Mouse (Mus musculus): ENCODE measurements at regions not wholly inside any gene's neighbourhood (a gene's known extent, or its start where the extent isn't known, plus 50 kb on each side); places are given as distances from the start of the nearest gene placed in this dataset.
"Not testable (repeated sequence)": the region's sequence is repeated elsewhere in the genome, so short reads cannot be mapped to it uniquely, and the experiment has no call there.

GRCm38 (mm10) chr2:171587635-171588034, 455.6 kb downstream of the Cbln4 start:
- Histone ChIP-seq H3K9me3 (replicated peaks; ENCODE audit: control insufficient read depth, insufficient read depth, low read length, poor library complexity, severe bottlenecking) (no peaks in the 10 kb centered on the region), H3K27me3 (ENCODE audit: control insufficient read depth, insufficient read depth, low read length, poor library complexity, severe bottlenecking) (no peaks in the 10 kb centered on the region), H3K9ac (ENCODE audit: low read depth, poor library complexity, severe bottlenecking) (no peak overlapping the region), H3K4me3 (ENCODE audit: low read depth, low read length) (no peak overlapping the region), H3K4me1 (ENCODE audit: control insufficient read depth, insufficient read depth, low read length) (no peaks in the 10 kb centered on the region), H3K27ac (ENCODE audit: insufficient read depth, low read length) (no peak overlapping the region), H3K36me3 (ENCODE audit: control insufficient read depth, insufficient read depth, low read length, poor library complexity, severe bottlenecking) (no peaks in the 10 kb centered on the region)
- TF ChIP-seq CTCF (IDR thresholded peaks at IDR 0.05; ENCODE audit: low read depth, low read length): no peak
- no peak for TF ChIP-seq POLR2A (IDR thresholded peaks at IDR 0.05; ENCODE audit: insufficient read depth, low read length)
- TF ChIP-seq EP300 (IDR thresholded peaks at IDR 0.05; ENCODE audit: insufficient read depth, low read depth, low read length): no peak

GRCm38 (mm10) chr2:171586853-171587220, 456.4 kb downstream of the Cbln4 start:
- Histone ChIP-seq H3K9ac (ENCODE audit: low read depth, poor library complexity, severe bottlenecking) (no peak overlapping the region), H3K27me3 (ENCODE audit: control insufficient read depth, insufficient read depth, low read length, poor library complexity, severe bottlenecking) (no peaks in the 10 kb centered on the region), H3K36me3 (ENCODE audit: control insufficient read depth, insufficient read depth, low read length, poor library complexity, severe bottlenecking) (no peaks in the 10 kb centered on the region), H3K4me1 (ENCODE audit: control insufficient read depth, insufficient read depth, low read length) (no peaks in the 10 kb centered on the region), H3K27ac (ENCODE audit: insufficient read depth, low read length) (no peak overlapping the region), H3K4me3 (ENCODE audit: low read depth, low read length) (no peak overlapping the region), H3K9me3 (replicated peaks; ENCODE audit: control insufficient read depth, insufficient read depth, low read length, poor library complexity, severe bottlenecking) (no peaks in the 10 kb centered on the region)
- no peak for TF ChIP-seq POLR2A (IDR thresholded peaks at IDR 0.05; ENCODE audit: insufficient read depth, low read length)
- no peak for TF ChIP-seq EP300 (IDR thresholded peaks at IDR 0.05; ENCODE audit: insufficient read depth, low read depth, low read length)
- no peak for TF ChIP-seq CTCF (IDR thresholded peaks at IDR 0.05; ENCODE audit: low read depth, low read length)

- Histone ChIP-seq H3K4me1 (ENCODE audit: control insufficient read depth, insufficient read depth, low read length) (no peaks in the 10 kb centered on the region), H3K9ac (ENCODE audit: low read depth, poor library complexity, severe bottlenecking) (no peak overlapping the region), H3K9me3 (replicated peaks; ENCODE audit: control insufficient read depth, insufficient read depth, low read length, poor library complexity, severe bottlenecking) (no peaks in the 10 kb centered on the region), H3K27ac (ENCODE audit: insufficient read depth, low read length) (no peak overlapping the region), H3K4me3 (ENCODE audit: low read depth, low read length) (no peak overlapping the region), H3K36me3 (ENCODE audit: control insufficient read depth, insufficient read depth, low read length, poor library complexity, severe bottlenecking) (no peaks in the 10 kb centered on the region), H3K27me3 (ENCODE audit: control insufficient read depth, insufficient read depth, low read length, poor library complexity, severe bottlenecking) (no peaks in the 10 kb centered on the region)
- TF ChIP-seq POLR2A (IDR thresholded peaks at IDR 0.05; ENCODE audit: insufficient read depth, low read length) (no peak), CTCF (IDR thresholded peaks at IDR 0.05; ENCODE audit: low read depth, low read length) (no peak), EP300 (IDR thresholded peaks at IDR 0.05; ENCODE audit: insufficient read depth, low read depth, low read length) (no peak)
Measured at GRCm38 (mm10) chr2:171586217-171586852, 456.9 kb downstream of the Cbln4 start.

GRCm38 (mm10) chr2:171574360-171574759, 468.9 kb downstream of the Cbln4 start:
- Histone ChIP-seq H3K9me3 (replicated peaks; ENCODE audit: control insufficient read depth, insufficient read depth, low read length, poor library complexity, severe bottlenecking) (peaks cover 11% of the 10 kb centered on the region), H3K27ac (ENCODE audit: insufficient read depth, low read length) (no peak overlapping the region), H3K36me3 (ENCODE audit: control insufficient read depth, insufficient read depth, low read length, poor library complexity, severe bottlenecking) (no peaks in the 10 kb centered on the region), H3K4me3 (ENCODE audit: low read depth, low read length) (no peak overlapping the region), H3K4me1 (ENCODE audit: control insufficient read depth, insufficient read depth, low read length) (no peaks in the 10 kb centered on the region), H3K27me3 (ENCODE audit: control insufficient read depth, insufficient read depth, low read length, poor library complexity, severe bottlenecking) (no peaks in the 10 kb centered on the region), H3K9ac (ENCODE audit: low read depth, poor library complexity, severe bottlenecking) (no peak overlapping the region)
- TF ChIP-seq CTCF (IDR thresholded peaks at IDR 0.05; ENCODE audit: low read depth, low read length) (no peak), EP300 (IDR thresholded peaks at IDR 0.05; ENCODE audit: insufficient read depth, low read depth, low read length) (no peak), POLR2A (IDR thresholded peaks at IDR 0.05; ENCODE audit: insufficient read depth, low read length) (no peak)

GRCm38 (mm10) chr2:171562656-171563055, 480.6 kb downstream of the Cbln4 start:
- H3K36me3 ChIP-seq (ENCODE audit: control insufficient read depth, insufficient read depth, low read length, poor library complexity, severe bottlenecking): no peaks in the 10 kb centered on the region
- H3K9ac ChIP-seq (ENCODE audit: low read depth, poor library complexity, severe bottlenecking): no peak overlapping the region
- H3K4me1 ChIP-seq (ENCODE audit: control insufficient read depth, insufficient read depth, low read length): no peaks in the 10 kb centered on the region
- H3K4me3 ChIP-seq (ENCODE audit: low read depth, low read length): no peak overlapping the region
- no peak overlapping the region for H3K27ac ChIP-seq (ENCODE audit: insufficient read depth, low read length)
- TF ChIP-seq POLR2A (IDR thresholded peaks at IDR 0.05; ENCODE audit: insufficient read depth, low read length): no peak
- TF ChIP-seq EP300 (IDR thresholded peaks at IDR 0.05; ENCODE audit: insufficient read depth, low read depth, low read length): no peak
- TF ChIP-seq CTCF (IDR thresholded peaks at IDR 0.05; ENCODE audit: low read depth, low read length): no peak
- H3K9me3 ChIP-seq (replicated peaks; ENCODE audit: control insufficient read depth, insufficient read depth, low read length, poor library complexity, severe bottlenecking): no peaks in the 10 kb centered on the region
- H3K27me3 ChIP-seq (ENCODE audit: control insufficient read depth, insufficient read depth, low read length, poor library complexity, severe bottlenecking): no peaks in the 10 kb centered on the region

GRCm38 (mm10) chr2:171542768-171543167, 500.5 kb downstream of the Cbln4 start:
- H3K4me3 ChIP-seq (ENCODE audit: low read depth, low read length): peak overlapping the region; percentile 57
- not testable (repeated sequence) for H3K27me3 ChIP-seq (ENCODE audit: control insufficient read depth, insufficient read depth, low read length, poor library complexity, severe bottlenecking); H3K9me3 ChIP-seq (replicated peaks; ENCODE audit: control insufficient read depth, insufficient read depth, low read length, poor library complexity, severe bottlenecking); H3K4me1 ChIP-seq (ENCODE audit: control insufficient read depth, insufficient read depth, low read length); H3K27ac ChIP-seq (ENCODE audit: insufficient read depth, low read length); H3K36me3 ChIP-seq (ENCODE audit: control insufficient read depth, insufficient read depth, low read length, poor library complexity, severe bottlenecking)
- peak overlapping the region; percentile 42; the same call in 1 of the 2 replicates for H3K9ac ChIP-seq (ENCODE audit: low read depth, poor library complexity, severe bottlenecking)

Data from ES-Bruce4 (cell line).